Mouse (Mus musculus): ENCODE data around the gene Fpr2.

DNA sequence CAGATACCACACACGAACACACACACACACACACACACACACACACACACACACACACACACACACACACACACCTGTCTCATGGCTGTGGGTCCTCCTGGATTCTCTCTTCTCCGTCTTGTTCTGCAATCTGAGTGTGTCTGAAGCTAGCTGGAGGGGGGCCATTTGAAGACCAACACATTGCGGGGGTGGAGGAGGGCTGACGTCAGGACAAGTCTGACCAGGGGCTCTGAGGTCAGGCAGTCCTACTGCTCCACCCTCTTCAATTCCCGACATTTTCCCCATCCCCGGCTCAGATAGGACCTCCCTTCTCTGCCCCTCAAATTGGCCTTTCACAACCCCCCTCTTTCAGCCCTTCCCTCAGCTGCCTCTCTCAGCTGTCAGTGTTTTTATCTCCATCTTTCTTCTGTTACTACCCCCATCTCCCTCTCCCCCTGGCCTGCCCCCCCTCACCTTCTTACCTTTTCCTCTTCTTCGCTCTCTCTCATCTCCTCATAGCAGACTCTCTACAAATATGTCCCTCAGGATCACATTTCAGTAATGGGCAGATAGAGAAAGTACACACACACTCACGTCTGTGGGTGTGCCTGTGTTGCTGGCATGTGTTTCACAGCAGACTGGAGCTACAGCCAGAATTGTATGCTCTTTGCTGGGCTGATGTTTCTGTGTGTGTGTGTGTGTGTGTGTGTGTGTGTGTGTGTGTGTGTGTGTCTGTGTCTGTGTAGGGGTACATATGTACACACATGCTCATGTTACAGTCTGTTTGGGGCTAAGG lies 32.4 kb upstream of the Fpr2 start, which contains the start of gene Has1:
- TF ChIP-seq MAFK (IDR thresholded peaks at IDR 0.05; ENCODE audit: insufficient read depth, low read depth, low read length) (no peak), CHD2 (IDR thresholded peaks at IDR 0.05; ENCODE audit: low read depth, low read length) (no peak), ZNF384 (IDR thresholded peaks at IDR 0.05; ENCODE audit: low read depth, low read length) (no peak), ZC3H11A (IDR thresholded peaks at IDR 0.05; ENCODE audit: borderline replicate concordance, low read depth, low read length) (no peak)

All from ES-E14 (cell line).